Mouse (Mus musculus): ENCODE data around the gene Tmem94.

The Tmem94 gene

DNA sequence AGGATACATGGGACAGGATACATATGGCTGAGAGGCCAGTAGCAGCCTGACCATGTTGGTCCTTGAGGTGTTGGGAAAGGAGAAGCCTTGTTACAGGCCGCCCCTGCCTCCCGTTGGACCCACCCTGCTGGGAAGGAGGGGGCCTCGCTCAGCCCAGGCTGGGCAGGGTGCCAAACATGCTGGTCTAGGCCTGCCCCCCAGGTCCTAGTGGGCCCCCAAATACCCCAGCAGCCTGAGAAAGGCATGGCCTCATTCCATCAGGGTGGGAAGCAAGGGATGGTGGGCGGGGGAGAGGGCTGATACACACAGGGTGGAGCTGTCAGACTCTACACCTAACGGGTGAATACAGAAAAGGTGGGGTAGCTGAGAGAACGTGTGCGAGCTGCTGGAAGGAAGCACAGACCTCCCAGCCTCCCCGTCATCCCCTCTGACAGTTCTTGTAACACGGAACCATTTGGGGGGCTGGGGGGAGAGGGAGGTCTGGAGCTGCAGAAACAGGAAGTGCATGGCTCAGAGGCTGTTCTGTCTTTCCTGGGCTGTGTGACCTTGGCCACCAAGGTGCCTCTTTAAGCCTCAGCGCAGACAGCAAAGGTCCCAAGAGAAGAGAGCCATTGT is 43.6 kb downstream of the Tmem94 start:
- no peak for DNase-seq (ENCODE audit: low read depth, low spot score)

- no peak for DNase-seq (ENCODE audit: low read depth, low spot score)
Measured at GRCm38 (mm10) chr11:115809311-115809781, 44.1 kb downstream of the Tmem94 start.

DNA sequence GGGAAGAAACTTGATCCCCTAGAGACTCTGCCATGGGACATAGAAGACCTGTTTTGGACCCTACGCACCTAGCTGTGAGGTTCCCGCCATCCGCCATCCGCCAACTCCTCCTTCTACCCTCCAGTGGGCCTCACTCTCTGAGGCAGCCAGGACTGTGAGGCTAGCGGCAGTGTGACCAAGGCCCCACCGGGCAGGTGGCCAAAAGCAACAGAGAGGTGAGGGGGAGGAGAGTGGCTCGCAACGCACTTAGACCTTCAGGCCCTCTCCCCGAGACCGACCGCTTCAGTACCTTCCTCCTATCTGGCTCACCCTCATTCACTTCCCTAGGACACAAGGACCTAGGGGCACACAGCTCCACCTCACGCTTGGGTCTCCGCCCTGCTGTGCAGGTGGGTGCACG is 45.1 kb downstream of the Tmem94 start:
- no peak for DNase-seq (ENCODE audit: low read depth, low spot score)

GRCm38 (mm10) chr11:115811381-115812093 is 46.3 kb downstream of the Tmem94 start:
- DNase-seq (ENCODE audit: low read depth, low spot score): no peak

DNA sequence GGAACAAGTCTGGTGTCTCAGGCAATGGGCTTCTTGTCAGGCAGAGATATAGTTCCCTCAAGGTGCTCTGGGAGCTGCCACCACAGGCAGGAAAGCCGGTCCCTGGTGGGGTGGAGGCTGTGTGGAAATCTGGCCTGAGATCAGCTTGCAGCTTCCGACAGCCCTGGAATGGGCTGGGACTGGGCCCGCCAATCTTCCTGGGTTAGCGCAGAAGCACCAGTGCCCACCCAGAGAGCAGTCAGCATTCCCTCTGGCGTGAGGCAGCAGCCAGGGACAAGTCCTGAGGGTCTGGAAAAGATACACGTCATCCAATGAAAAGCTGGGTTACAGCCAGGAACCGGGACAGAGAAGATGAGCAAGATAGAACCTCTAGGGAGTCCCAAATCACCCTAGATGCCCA is 46.9 kb downstream of the Tmem94 start:
- no peak for DNase-seq (ENCODE audit: low read depth, low spot score)

DNA sequence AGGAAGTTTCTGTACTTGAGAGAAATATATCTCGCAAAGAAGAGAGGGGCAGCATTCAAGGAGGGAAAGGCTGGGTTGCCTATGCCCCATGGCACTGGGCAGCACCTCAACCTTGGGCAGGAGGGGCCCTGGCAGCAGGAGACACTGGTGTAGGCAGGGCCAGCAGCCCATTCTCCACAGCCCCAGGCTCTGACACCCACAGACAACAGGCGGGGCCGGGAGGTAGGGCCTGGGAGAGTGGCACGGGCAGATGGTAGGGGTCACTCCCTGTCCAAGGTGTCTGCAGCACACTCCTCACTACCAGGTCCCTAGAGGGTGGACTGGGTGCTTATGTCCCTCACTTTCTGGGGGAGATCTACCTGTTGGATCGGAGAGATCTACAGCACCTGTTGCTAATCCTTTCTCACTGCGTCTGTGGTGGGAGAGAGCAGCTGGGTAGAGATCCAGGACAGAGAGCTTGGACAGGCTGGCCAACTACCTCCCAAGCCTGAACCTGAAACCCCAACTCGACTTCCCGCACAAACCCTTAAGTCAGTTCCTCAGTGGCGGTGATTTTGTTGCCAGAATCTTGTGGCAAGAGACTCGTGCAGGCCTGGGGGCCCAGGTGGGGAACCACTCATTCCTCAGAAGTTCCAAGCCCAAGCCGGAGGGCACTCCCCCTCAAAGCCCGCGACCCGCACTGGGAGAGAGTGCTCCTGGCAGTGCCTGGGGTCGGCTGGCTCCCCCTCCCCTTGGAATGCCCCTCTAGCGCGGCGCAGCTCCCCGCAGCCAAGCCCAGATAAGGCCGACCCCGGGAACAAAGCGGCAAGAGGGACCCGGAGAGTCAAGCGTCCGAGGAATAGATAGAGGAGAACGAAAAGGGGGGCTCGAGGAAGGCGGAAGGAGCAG is 47.5 kb downstream of the Tmem94 start:
- DNase-seq (ENCODE audit: low read depth, low spot score): no peak

GRCm38 (mm10) chr11:115813507-115814296 is 48.5 kb downstream of the Tmem94 start, which contains the start of gene Caskin2:
Gene Caskin2, minus strand, starts transcription at chr11:115813639.
- peak; percentile 97 for DNase-seq (ENCODE audit: low read depth, low spot score)

GRCm38 (mm10) chr11:115814605-115815450 is 49.6 kb downstream of the Tmem94 start, which contains the start of gene Tsen54:
Gene Tsen54, plus strand, starts transcription at chr11:115814724.
- DNase-seq (ENCODE audit: low read depth, low spot score): peak; percentile 75

DNA sequence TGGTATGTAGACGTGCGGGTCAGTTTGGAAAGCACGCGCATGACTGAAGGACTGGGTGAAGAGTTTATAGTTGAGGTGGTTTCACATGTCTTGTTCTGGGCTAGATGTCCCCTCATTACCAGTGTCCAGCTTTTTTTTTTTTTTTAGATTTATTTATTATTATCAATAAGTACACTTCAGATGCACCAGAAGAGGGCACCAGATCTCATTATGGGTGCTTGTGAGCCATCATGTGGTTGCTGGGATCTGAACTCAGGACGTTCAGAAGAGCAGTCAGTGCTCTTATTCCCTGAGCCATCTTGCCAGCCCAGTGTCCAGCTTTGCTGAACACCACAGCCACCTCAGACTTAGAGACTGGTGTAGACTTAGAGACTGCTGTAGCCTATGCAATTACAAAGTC is 52.1 kb downstream of the Tmem94 start:
- no peak for DNase-seq (ENCODE audit: low read depth, low spot score)

- no peak for DNase-seq (ENCODE audit: low read depth, low spot score)
Measured at GRCm38 (mm10) chr11:115819915-115820623, 54.8 kb downstream of the Tmem94 start.

- DNase-seq (ENCODE audit: low read depth, low spot score): no peak
Measured at GRCm38 (mm10) chr11:115821001-115821400, 55.8 kb downstream of the Tmem94 start.

DNA sequence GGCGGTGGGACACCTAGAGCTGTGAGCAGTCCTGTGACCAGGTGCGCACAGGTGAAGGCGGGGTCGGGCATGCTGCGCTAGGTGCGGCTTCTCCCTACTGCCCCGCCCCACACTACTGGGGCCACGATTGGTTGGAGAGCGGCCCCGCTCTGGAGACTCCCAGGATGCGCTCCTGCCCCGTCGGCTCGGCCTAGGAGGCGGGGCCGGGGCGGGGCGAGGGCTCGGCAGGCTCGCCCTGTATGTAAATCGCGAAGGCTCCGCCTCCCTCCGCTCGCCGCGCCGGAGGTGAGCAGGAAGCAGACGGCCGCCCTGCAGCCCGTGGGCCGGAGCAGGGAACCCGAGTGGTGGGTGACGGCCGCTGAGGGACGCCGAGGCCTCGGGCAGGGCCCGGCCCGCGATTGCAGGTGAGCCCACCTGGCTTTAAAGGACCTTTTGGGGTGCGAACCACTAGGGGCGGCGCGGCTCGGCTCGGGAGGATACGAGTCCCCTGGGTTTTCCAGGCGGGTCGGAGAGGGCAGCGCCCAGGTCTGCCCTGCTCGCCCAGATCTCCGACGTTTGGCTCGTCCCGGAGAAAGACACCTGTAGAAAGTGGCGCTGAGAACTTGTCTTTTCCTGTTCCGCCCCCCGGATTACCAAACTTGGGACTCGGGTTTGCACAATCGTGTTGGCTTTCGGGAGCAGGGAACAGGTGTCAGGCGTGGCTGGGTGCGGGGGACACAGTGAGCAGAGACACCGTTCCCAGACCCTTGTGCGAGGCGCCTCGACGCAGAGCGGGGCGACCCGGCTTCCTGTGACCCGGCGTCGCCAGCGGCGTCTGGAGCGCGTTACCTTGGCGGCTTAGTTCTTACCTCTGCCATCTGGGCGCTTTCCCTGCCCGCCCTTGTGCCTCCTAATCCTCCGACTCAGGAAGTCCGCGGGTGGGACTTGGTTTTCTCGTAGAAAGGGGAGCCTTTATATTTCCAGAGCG is 58.8 kb downstream of the Tmem94 start, which contains the start of gene Llgl2:
Gene Llgl2, plus strand, starts transcription at position 276 of the 967 bp plus-strand sequence.
- DNase-seq (ENCODE audit: low read depth, low spot score): peak; percentile 93

- DNase-seq (ENCODE audit: low read depth, low spot score): no peak
Measured at GRCm38 (mm10) chr11:115824813-115825212, 59.6 kb downstream of the Tmem94 start.

GRCm38 (mm10) chr11:115826487-115826886 is 61.3 kb downstream of the Tmem94 start:
- DNase-seq (ENCODE audit: low read depth, low spot score): no peak

DNA sequence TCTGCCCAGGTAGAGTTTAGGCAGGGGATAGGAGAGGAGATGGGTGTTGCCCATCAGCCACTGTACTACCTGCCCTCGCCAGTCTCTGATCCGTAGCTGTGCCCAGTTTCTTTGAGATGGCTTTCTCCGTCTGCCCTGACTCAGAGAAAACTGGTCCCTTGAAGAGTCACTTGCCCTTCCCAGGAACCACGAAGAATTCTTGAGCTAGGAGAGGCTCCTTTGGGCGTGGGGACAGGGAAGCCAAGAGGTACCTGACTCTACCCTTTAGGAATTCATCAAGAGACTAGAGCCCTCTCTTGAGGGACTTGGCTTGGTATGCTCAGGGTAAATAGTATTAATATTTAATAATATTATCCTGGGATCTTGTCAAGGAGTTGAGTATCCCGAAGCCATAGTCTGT is 62.4 kb downstream of the Tmem94 start:
- DNase-seq (ENCODE audit: low read depth, low spot score): no peak

DNA sequence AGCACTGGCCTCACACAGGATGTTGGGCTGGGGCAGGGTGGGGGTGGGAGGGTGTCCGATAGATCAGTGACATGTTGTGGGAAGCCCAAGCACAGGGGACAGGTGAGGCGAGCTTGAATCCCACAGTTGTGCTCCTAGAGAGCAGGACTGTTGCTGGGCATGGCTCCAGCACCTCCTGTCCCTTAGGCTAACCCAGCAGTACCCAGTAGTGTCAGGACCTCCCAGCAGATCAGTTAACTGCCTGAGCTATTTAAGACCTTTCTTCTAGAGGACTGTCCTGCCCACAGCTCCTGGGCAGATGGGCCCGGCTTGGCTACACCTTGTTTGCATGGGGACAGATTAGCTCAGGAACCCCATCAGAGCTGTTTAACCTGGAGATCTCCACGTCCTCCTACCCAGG is 63.8 kb downstream of the Tmem94 start:
- no peak for DNase-seq (ENCODE audit: low read depth, low spot score)

DNA sequence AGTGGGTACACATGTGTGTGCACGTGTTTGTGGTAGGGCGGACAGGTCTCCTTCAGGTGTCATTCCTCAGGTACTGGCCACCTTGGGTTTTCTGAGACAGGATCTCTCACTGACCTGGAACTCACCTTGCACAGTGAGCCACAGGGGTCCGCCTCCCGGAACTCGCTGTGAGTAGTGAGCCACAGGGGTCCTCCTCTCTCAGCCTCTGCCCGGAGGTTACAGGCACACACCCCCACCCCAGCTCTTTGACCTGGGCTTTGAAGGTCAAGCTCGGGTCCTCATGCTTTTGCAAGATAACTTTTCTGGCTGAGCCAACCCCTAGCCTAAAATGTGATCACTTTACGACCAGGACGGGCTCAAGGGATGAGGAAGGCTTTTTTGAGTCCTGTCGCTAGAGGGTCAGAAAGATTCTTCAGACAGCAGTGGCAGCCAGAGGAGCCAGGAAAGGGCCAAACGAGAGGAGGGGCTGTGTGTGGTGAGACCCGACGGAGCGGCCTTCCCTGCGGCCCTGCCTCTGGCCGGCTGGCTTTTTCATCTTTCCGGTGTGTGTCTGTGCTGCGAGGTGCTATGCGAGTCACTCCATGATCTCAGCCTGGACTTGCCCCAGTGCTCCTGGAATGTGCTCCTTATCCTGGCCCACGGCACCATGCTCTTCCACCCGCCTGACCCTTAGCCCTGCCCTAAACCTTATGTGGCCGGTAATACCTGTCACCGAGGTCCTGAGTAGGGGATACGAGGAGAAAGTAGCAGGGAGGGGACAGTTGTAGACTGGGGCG is 65.5 kb downstream of the Tmem94 start:
- no peak for DNase-seq (ENCODE audit: low read depth, low spot score)

- no peak for DNase-seq (ENCODE audit: low read depth, low spot score)
Measured at GRCm38 (mm10) chr11:115831518-115831917, 66.3 kb downstream of the Tmem94 start.
